Mouse (Mus musculus): ENCODE measurements around the gene Gpr155. TPM values are rescaled to one million over a fixed set of nuclear protein-coding genes. Genes with fewer than 3 reads are reported as not detected.

Gpr155 gene
- total and polyA plus RNA-seq, 3 experiments = 0.23 to 0.99 TPM; not detected in 1

DNA sequence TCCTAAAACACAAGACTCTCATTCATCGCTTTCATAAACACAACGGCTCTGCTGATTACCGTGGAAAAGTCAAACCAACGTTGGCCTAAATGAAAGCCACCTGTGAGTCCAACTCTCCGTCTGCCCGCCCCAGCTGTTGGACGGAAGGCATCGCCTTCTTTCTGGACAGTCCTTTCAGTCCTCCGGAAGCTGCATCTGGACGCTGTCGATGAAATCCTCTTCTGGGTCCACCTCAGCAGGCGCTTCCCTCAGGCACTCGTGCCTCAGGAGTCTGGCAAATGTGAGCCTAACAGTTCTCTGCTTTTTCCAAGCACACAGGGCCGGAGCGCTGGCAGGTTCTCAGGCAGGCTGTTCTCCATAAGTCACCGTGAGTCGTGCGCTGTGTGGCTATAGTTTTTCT lies 29.4 kb downstream of the Gpr155 start:
- Histone ChIP-seq H3K4me3 (ENCODE audit: control insufficient read depth in 1 of 2, insufficient read depth in 1 of 2, low read depth in 2 of 2, low read length in 2 of 2) (no peak overlapping the region), H3K36me3 (ENCODE audit: control insufficient read depth in 1 of 2, insufficient read depth in 2 of 2, low read length in 2 of 2) (no peaks in the 10 kb centered on the region), H3K9ac (ENCODE audit: control insufficient read depth, low read depth, low read length, poor library complexity, severe bottlenecking) (no peak overlapping the region), H3K9me3 (replicated peaks; ENCODE audit: insufficient read depth, low read length) (no peaks in the 10 kb centered on the region), H3K27me3 (ENCODE audit: control insufficient read depth in 1 of 2, insufficient read depth in 2 of 2, low read length in 2 of 2) (no peaks in the 10 kb centered on the region), H3K27ac (ENCODE audit: control insufficient read depth, low read depth, low read length) (no peak overlapping the region), H3K79me2 (ENCODE audit: control insufficient read depth, insufficient read depth, low read length, poor library complexity) (no peaks in the 10 kb centered on the region), H3K4me1 (ENCODE audit: control insufficient read depth in 1 of 2, insufficient read depth in 2 of 2, low read length in 2 of 2) (no peaks in the 10 kb centered on the region)
- no peak for TF ChIP-seq POLR2AphosphoS5 (IDR thresholded peaks at IDR 0.05; ENCODE audit: borderline replicate concordance, low read depth, low read length)
- DNase-seq (ENCODE audit: low read depth, low spot score) = no peak

DNA sequence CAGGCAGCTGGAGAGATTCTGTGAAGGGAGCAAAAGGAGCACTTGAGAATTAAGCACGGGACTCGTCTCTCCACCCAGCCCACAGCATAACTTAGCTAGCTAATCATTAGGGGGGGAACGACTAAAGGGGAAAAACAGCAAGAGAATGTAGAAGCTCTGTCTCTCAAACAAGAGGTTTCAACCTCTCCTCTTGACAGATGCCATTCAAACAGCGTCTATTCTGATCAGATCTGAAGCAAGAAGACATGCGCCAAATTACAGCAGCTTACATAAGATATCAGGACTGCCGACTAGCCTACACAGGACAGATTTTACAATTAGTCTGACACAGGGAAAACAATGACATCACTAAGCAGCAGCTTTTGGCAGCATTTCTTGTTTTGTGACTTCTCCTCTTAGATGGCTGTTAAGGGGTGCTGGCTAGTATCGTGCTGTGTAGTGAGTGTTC lies 34.4 kb downstream of the Gpr155 start:
- no peaks in the 10 kb centered on the region for H3K79me2 ChIP-seq (ENCODE audit: control insufficient read depth, insufficient read depth, low read length, poor library complexity)
- no peak for DNase-seq (ENCODE audit: low read depth, low spot score)
- H3K4me3 ChIP-seq (ENCODE audit: control insufficient read depth in 1 of 2, insufficient read depth in 1 of 2, low read depth in 2 of 2, low read length in 2 of 2) = no peak overlapping the region
- H3K27ac ChIP-seq (ENCODE audit: control insufficient read depth, low read depth, low read length) = no peak overlapping the region
- no peaks in the 10 kb centered on the region for H3K4me1 ChIP-seq (ENCODE audit: control insufficient read depth in 1 of 2, insufficient read depth in 2 of 2, low read length in 2 of 2)
- H3K9ac ChIP-seq (ENCODE audit: control insufficient read depth, low read depth, low read length, poor library complexity, severe bottlenecking) = no peak overlapping the region
- no peak for TF ChIP-seq TAL1 (IDR thresholded peaks at IDR 0.05; ENCODE audit: low read length)
- no peak for TF ChIP-seq MAX (IDR thresholded peaks at IDR 0.05; ENCODE audit: low read length)
- no peak for TF ChIP-seq GATA1 (IDR thresholded peaks at IDR 0.05; ENCODE audit: low read depth, low read length)
- no peak for TF ChIP-seq MXI1 (IDR thresholded peaks at IDR 0.05; ENCODE audit: low read depth, low read length)
- no peak for TF ChIP-seq ELF1 (IDR thresholded peaks at IDR 0.05; ENCODE audit: low read depth, low read length)
- TF ChIP-seq ZKSCAN1 (IDR thresholded peaks at IDR 0.05; ENCODE audit: low read depth, low read length) = no peak
- no peak for TF ChIP-seq TBP (IDR thresholded peaks at IDR 0.05; ENCODE audit: low read depth, low read length)
- no peak for TF ChIP-seq SMC3 (IDR thresholded peaks at IDR 0.05; ENCODE audit: low read depth, low read length)
- TF ChIP-seq UBTF (IDR thresholded peaks at IDR 0.05; ENCODE audit: borderline replicate concordance, insufficient read depth, low read depth, low read length) = no peak
- TF ChIP-seq GABPA (IDR thresholded peaks at IDR 0.05; ENCODE audit: low read depth, low read length) = no peak
- no peak for TF ChIP-seq BHLHE40 (IDR thresholded peaks at IDR 0.05; ENCODE audit: borderline replicate concordance, low read depth, low read length)
- no peak for TF ChIP-seq E2F4 (IDR thresholded peaks at IDR 0.05; ENCODE audit: borderline replicate concordance, low read depth, low read length)
- no peak for TF ChIP-seq RCOR1 (IDR thresholded peaks at IDR 0.05; ENCODE audit: low read depth, low read length)
- no peaks in the 10 kb centered on the region for H3K27me3 ChIP-seq (ENCODE audit: control insufficient read depth in 1 of 2, insufficient read depth in 2 of 2, low read length in 2 of 2)
- no peaks in the 10 kb centered on the region for H3K9me3 ChIP-seq (replicated peaks; ENCODE audit: insufficient read depth, low read length)
- H3K36me3 ChIP-seq (ENCODE audit: control insufficient read depth in 1 of 2, insufficient read depth in 2 of 2, low read length in 2 of 2) = no peaks in the 10 kb centered on the region

DNA sequence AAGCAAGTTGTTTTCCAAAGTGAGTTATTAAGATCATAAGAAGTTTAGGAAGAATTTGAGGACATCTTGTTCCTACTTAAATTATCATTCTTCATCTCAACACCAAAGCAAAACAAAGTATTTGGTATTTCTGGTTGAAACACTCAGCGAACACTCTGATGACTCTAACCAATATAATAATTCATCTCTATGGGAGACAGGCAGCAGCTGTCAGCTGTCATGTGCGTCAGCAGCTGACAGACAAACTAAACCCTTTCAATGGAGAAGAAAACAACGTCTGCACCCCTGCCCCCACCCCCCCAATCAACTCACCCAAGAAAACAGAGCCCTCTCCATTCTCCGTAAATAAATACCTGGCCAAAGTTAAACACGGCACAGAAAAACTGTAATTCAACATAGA lies 34.9 kb downstream of the Gpr155 start:
- no peak for DNase-seq (ENCODE audit: low read depth, low spot score)
- TF ChIP-seq JUND (IDR thresholded peaks at IDR 0.05; ENCODE audit: low read depth, low read length) (no peak), USF2 (IDR thresholded peaks at IDR 0.05; ENCODE audit: borderline replicate concordance in 1 of 2, insufficient read depth in 1 of 2, low read depth in 1 of 2, low read length in 2 of 2) (no peak), HCFC1 (IDR thresholded peaks at IDR 0.05; ENCODE audit: low read depth, low read length) (no peak), SMC3 (IDR thresholded peaks at IDR 0.05; ENCODE audit: low read depth, low read length) (no peak), MYC (IDR thresholded peaks at IDR 0.05; ENCODE audit: low read depth, low read length) (no peak), ETS1 (IDR thresholded peaks at IDR 0.05; ENCODE audit: low read depth, low read length) (no peak), RAD21 (IDR thresholded peaks at IDR 0.05; ENCODE audit: low read depth, low read length) (no peak), SIN3A (IDR thresholded peaks at IDR 0.05; ENCODE audit: low read length) (no peak), ZNF384 (IDR thresholded peaks at IDR 0.05; ENCODE audit: low read depth, low read length) (no peak), KAT2A (conservative IDR thresholded peaks at IDR 0.05; ENCODE audit: low read depth, low read length) (no peak), GABPA (IDR thresholded peaks at IDR 0.05; ENCODE audit: low read depth, low read length) (no peak), ZC3H11A (IDR thresholded peaks at IDR 0.05; ENCODE audit: low read depth, low read length) (no peak), MAFK (IDR thresholded peaks at IDR 0.05; ENCODE audit: borderline replicate concordance, low read depth, low read length) (no peak), RCOR1 (IDR thresholded peaks at IDR 0.05; ENCODE audit: low read depth, low read length) (no peak)
- Histone ChIP-seq H3K27ac (ENCODE audit: control insufficient read depth, low read depth, low read length) (no peak overlapping the region), H3K27me3 (ENCODE audit: control insufficient read depth in 1 of 2, insufficient read depth in 2 of 2, low read length in 2 of 2) (no peaks in the 10 kb centered on the region), H3K9ac (ENCODE audit: control insufficient read depth, low read depth, low read length, poor library complexity, severe bottlenecking) (no peak overlapping the region), H3K79me2 (ENCODE audit: control insufficient read depth, insufficient read depth, low read length, poor library complexity) (no peaks in the 10 kb centered on the region), H3K4me1 (ENCODE audit: control insufficient read depth in 1 of 2, insufficient read depth in 2 of 2, low read length in 2 of 2) (no peaks in the 10 kb centered on the region), H3K36me3 (ENCODE audit: control insufficient read depth in 1 of 2, insufficient read depth in 2 of 2, low read length in 2 of 2) (no peaks in the 10 kb centered on the region), H3K4me3 (ENCODE audit: control insufficient read depth in 1 of 2, insufficient read depth in 1 of 2, low read depth in 2 of 2, low read length in 2 of 2) (no peak overlapping the region), H3K9me3 (replicated peaks; ENCODE audit: insufficient read depth, low read length) (no peaks in the 10 kb centered on the region)

Measured in MEL (cell line).